Mouse (Mus musculus): ENCODE data around the gene Ltbp1.

The Ltbp1 gene

DNA sequence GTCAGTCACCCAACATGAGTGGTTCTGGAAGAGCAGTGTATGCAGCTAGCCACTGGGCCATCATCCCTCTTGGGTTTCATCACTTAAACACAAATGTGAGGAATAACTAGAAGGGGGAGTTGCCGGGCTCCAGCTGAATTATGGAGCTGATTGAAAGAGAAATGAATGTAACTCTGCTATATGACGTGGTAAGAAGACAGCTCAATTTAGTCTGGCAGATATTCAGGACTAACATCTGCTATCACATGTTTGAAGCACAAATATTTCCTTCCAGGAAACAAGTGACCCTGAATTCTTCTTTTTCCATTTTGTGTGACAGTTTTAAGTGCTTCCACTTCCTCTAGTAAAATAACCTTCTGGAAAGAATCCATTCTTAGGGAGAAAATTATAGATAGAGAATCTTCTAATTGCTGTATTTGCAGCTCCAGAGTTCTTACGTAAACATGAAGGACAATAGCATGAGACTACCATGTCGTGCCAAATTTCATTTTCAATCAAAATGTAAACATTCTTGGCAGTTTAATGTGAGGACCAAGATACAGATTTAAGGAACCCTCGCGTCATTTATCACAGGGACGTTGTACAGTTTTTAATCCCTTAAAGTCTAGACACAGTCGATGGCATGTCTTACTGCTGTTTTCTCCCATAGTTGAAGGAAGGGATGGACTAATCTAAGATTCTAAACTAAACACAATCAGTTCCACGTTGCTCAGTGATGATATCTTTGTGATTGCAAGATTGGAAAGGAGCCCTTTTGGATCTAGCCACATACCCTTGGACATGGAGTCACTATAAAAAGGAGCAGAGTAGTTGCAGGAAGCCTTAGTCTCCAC is 279.7 kb downstream of the Ltbp1 start:
- no peak for DNase-seq (ENCODE audit: extremely low read depth, low read depth)

DNA sequence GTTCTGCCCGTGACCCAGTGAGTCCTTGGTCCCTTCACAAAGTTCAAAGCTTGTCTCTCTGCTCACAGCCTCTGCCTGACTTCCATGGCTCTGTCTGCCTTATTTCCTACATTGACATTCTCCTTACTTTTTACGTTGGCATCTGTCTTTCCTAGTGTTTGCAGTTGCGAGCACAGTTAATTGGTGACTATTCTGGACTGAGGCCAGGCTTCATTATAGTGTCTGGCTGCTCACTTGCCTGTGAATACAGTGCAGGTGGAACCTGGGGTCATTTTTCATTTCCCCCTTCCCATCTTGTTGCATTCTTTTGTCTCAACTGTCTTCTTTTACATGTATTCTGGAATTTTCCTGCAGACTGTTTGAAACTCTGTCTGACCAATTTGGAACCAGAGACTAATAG is 287.6 kb downstream of the Ltbp1 start:
- DNase-seq (ENCODE audit: extremely low read depth, low read depth): no peak

DNA sequence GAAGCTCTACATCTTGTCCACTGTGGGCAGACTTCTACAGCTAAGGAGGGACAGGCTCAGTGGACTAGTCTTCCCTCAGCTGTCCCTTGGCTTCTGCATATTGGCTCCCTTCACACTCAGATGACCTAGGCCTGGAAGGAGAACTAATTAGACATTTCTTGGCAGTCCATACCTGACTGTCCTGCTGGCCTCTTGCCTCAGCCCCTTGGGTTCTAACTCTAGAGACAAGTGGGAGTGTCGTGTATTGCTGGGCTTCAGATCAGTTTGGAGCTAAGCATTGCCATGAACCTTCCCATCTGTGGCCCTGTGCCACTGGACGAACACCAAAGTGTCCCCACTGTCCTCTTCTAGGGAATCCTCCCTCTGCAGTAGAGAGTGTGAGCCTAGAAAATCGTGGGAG is 288.4 kb downstream of the Ltbp1 start:
- no peak for DNase-seq (ENCODE audit: extremely low read depth, low read depth)

DNA sequence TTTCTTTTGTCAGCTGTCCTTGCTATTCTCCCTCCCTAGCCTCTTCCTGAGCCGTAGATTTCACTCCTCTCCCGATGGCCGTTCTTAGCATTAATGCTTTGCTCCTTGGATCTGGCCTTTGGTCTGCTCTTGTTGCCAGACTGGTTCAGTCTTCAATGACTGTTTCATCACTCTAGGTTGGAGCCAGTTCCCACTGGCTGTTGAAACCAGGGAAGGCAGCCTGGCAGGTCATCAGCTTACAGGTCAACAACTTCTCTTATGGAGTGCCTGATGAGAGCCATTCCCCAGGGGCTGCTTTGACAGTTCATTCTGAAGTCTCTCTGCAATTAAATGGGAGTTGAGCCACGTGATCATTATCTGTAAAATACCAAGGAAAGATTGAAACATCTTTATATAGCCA is 295.5 kb downstream of the Ltbp1 start:
- no peak for DNase-seq (ENCODE audit: extremely low read depth, low read depth)

DNA sequence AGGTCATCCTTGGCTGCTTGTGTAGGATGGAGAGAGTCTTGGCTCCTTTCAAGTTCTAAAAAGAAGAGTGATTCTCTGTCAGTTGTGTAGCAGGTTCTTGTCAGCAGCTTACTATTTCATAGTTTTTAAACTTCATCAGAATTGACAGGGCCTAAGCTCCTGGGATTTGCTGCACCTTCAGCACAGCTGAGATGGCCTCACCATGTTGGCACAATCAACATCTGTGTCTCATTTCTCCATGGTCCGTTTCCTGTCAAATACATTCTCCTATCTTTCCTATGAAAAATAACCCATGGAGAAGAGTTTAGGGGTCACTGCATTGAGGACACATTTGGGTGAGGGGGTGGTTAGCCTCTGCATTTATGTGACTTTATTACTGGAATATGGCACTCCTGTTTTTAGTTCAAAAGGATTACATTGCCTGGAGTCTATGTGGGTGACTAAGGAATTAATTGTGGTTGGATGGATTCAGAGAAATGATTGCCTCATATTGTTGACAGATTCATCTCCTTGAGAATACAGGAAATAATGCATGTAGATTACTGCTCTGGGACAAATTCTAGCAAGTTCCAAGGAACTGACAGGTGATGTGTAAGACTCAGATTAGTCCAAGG is 299.5 kb downstream of the Ltbp1 start:
- no peak for DNase-seq (ENCODE audit: extremely low read depth, low read depth)

DNA sequence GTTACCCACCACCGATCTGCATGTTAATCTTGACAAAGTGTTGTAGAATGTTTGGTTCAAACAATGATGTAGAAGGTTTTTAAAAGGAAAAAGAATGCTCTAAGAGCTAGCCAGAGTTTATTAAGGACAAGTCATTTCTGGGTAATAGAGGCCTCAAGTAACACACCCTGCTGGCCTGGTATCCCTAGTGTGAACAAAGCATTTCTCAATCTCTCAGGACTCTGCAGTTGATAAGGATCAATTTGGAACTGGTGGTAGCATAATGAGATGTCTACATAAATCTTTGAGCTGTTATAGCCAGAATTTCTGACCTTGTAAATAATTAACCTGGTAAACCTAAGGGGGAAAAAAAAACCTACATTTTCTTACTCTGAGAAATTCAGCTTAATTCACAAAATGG is 300.3 kb downstream of the Ltbp1 start:
- no peak for DNase-seq (ENCODE audit: extremely low read depth, low read depth)

DNA sequence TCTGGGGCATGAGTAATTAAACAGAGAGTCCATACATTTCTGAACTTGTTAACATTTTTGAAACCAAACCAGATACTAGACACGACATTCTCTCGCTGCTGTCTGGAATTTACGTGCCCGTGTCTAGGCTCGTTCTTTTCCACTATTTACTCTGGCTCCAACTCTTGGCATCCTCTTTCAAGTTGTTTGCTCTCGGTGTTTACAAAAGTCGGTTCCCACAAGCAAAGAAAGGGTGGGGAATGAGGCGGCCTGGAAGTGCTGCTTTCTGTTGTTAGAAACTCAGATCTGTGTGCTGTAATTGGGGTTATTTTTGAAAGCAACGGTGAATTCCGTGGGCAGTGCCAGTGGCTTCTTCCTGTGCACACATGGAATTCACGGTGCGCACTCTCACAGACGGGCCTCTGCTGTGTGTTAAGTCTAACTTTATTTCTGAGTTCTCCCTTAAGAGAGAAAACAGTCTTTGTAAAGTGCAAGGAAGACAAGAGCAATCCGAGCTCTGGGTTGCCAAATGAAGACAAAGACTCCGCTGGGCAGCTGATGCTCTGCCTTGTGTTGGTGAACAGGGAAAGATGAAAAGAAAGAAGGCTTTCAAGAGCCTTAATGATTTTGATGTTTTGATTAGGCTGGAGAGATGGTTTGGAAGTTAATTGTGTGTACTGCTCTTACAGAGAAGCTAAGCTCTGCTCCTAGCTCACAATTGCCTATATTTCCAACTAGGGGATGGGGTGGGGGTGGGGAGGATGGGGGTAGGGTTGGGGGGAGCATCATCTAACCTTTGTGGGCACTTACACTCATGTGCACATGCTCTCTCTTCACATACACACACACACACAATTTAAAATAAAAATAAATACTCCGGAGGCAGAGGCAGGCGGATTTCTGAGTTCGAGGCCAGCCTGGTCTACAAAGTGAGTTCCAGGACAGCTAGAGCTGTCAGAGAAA is 302.0 kb downstream of the Ltbp1 start:
- no peak for DNase-seq (ENCODE audit: extremely low read depth, low read depth)

DNA sequence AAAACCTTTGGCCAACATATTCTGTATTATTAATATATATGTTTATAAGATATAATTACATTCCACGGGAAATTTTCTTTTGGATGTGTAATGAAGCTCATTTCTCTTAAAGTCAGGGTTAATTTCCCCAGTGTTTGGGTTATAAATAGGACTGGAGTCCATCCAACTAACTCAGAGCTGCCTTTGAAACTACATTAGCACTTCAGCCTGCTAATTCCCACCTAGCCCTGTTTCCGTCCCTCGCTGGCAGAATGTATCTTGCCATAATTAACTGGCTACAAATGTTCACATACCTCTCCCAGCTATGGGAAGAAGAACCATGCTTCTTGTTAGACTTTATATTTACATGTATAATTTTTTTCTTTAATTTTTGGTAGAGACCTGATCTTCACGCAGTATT is 311.7 kb downstream of the Ltbp1 start:
- no peak for DNase-seq (ENCODE audit: extremely low read depth, low read depth)

DNA sequence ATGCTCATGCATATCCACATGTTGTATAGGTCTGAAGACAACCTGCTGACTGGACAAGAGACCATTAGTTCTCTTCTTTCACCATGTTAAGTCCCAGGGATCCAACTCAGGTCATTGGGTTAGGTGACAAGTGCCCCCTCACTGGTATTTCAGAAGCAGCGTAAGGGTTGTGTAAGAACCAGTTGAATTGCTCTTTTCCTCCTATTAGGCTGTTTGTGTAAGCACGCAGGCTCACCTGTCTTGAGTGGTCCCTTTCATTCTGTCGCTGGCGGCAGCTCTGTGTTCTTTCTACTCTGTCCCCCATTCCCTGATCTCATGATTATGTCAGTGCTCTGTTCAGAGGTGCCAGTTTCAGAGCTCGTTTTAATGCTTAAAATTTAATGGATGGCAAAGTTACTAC is 317.9 kb downstream of the Ltbp1 start:
- DNase-seq (ENCODE audit: extremely low read depth, low read depth): no peak

DNA sequence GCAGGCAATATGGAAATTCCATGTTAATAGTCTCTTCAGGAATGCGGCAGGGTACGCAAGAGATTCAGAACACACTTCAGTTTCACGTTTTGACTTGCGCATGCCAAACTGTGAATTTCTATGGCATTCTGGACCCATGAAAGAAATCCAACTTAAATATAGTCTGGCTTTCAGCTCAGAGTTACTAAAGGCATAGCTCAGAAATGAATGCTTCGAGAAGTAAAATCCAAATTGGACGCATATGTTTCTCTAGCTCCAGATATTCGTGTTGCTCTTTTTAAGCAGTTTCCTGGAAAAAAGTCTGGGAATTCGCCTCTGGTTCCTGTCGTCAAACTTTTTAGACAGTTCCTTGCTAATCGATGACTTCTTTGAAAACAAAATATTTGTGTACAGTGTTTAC is 318.4 kb downstream of the Ltbp1 start:
- no peak for DNase-seq (ENCODE audit: extremely low read depth, low read depth)

DNA sequence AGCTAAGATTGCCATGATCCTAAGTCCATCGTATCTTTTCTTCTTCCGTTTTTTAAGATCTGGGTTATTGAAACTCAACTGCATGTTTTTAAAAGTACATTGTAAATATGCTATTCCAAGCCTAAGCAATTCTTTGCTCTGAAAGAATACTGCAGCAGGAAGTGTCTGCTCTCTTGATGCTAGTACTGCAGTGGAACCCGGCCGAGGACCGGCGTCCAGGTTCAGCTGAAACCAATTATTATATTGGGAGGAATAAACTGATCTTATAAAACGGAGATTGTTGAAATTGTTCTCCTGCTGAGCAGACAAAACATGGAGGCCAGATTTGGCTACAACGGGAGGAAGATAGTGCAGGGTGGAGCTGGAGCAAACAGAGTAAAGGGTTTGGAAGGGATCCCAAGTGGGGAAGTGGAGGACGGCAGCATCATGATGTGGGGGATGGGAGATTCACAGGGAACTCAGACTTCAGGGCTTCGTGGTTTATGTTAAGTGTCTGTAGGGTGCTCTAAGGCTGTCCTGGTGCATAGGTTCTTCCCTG is 322.8 kb downstream of the Ltbp1 start:
- no peak for DNase-seq (ENCODE audit: extremely low read depth, low read depth)

DNA sequence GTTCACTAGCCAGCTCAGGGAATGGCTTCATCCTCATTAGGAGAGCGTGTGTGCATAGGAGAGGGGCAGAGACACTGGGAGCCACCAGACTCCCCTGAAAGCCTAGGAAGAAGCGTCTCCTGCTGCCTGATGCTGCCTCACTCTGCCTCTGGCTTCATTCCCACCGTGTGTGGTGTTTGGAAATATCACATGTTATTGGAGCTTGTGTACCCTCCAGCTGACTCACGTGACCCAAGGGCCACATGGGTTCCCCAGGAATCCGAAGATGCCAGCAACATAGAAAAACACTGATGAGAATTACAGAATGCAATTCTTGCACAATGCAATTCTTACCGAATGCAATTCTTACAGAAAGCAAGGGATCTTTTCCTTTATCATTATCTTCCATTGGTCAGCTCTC is 325.0 kb downstream of the Ltbp1 start:
- no peak for DNase-seq (ENCODE audit: extremely low read depth, low read depth)

DNA sequence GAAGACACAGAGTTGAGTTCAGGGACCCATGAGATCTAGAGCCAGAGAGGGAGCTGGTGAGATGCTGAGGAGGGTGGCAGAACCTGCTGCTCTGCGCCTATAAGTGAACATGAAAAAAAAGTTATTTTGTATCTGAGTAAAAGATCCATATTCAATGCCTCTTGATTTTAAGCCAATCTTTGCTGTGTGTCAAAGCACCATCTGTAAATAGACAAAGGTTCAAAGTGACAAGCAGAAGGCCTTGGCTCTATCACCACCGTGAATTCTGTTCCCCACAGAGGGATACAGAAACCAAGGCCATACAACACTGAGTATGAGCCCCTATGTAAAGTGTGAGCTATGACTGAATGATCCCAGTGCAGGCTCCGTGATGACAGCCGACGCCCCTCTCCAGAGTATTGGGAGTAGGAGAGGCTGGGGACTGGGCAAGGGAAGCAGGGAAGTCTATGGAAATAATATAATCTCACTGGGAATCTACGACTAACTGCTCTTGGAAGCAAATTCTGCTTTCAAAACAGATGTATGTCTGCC is 326.1 kb downstream of the Ltbp1 start:
- no peak for DNase-seq (ENCODE audit: extremely low read depth, low read depth)

DNA sequence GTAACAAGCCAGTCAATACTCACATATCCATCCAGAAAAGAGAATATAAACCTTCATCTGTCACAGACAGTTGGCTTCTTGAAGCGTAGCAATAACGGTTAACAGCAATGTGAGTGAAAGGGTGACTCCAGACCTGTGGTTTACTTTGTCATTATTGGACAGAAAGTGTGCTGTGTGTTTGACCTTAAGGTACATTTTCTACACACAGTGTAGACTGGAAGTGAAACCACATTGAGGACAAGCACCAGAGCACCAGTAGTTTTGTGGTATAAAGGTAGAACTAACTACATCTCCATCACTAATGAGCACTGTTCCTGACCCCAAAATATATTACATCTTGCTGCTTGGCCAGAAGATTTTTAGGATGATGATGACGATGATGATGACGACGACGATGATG is 326.9 kb downstream of the Ltbp1 start:
- no peak for DNase-seq (ENCODE audit: extremely low read depth, low read depth)

DNA sequence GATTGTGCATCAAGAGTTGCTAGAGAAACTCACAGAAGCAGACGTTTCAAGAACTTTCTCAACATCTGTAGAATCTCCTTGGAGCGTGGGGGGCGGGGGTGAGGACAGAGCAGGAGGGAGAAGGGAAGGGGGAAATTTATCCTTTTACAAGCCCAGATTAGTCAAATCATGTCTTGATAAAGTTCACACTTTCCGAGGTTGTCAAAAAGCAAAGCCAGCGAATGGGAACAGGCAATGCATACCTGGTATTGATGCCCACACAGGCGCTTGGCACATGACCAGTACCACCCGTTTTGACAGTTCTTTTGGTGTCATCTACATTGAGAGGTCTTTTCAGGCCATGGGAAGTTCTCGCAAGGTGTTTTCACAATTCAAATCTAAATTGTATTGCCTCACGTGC is 327.6 kb downstream of the Ltbp1 start:
- no peak for DNase-seq (ENCODE audit: extremely low read depth, low read depth)

DNA sequence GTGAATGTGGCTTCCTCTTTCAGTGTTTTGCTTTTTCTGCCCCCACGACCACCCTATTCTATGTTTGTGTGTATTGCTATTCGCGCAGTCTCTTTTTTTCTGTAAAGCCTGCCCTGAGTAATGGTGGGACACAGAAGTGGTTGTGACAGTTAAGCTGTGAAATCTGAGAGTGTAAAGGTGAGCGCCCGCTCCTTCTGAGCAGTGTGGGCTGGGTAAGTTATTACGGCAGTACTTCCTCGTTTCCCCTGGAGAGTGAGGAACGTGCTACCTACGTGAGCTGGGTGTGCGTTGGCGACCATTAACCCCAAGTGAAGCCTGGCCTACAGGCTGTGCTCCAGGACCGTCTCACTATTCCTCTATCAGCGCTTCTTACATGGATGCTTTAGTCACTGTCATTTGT is 328.4 kb downstream of the Ltbp1 start:
- no peak for DNase-seq (ENCODE audit: extremely low read depth, low read depth)

DNA sequence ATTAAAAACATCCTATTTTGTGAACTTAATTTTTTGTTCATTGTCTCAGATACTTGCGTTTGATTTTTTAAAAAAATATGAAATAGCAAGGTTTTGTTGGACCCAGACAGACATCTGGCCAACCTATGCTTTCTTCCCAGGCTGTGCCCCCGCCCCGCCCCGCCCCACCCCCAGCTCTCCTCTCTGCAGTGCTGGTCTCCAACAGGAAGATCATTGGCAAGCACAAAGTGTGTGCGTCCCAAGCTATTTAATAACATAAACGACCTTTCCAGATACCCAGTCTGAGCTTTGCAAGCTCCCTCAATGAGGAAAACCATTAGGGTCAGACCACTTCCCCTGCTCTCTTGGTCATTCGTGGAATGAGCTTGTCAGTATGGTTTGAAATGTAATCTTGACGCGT is 330.3 kb downstream of the Ltbp1 start:
- DNase-seq (ENCODE audit: extremely low read depth, low read depth): no peak

DNA sequence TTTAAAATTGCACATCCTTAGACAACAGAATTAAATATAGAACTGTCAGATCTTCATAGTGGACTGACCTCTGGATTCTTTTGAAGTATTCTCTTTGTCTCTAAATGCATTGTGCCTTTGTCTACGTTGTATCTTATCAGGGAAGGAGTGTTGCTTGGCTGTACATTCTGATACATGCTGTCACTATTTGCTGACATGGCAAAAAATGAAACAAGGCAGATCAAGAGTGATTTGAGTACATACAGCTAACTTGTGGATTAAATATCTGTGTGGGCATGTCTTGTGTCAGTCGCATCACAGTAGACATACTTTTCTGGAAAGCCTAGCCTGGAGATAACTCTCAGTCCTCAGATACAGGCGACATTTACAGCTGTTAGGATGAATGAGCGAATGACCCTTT is 335.9 kb downstream of the Ltbp1 start:
- DNase-seq (ENCODE audit: extremely low read depth, low read depth): no peak

DNA sequence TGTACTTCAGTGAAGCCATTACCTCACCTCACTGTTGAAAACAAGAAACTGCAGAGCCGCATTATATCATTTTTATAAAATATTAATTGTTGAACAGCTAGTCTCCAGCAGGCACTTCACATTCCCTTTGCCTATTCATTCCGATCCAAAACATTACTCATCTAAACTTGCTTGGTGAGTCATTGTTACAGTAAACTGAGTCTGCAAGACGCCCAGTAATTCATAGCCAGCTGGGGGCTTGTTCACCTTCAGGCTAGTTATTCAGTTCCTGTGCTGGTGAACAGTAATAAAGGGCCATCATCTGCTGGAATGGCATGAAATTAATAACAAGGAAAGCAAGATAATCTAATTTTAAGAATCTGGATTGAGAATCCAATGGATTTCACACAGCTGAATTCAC is 339.7 kb downstream of the Ltbp1 start:
- DNase-seq (ENCODE audit: extremely low read depth, low read depth): no peak

DNA sequence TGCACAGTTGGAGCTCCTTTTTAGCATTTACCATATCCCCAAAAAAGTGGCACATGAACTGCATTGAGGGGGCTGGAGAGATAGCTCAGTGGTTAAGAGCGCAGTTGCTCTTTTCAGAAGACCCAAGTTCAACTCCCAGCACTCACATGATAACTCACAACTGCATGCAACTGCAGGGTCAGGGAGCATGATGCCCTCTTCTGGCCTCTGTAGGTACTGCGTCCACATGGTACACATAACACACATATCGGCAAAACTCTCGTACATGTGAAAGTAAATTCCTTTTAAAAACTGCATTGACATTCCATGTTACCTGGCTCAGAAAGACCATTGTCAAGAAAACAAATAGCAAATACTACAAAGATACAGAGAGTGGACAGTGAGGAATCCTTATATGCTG is 342.0 kb downstream of the Ltbp1 start:
- DNase-seq (ENCODE audit: extremely low read depth, low read depth): no peak

DNA sequence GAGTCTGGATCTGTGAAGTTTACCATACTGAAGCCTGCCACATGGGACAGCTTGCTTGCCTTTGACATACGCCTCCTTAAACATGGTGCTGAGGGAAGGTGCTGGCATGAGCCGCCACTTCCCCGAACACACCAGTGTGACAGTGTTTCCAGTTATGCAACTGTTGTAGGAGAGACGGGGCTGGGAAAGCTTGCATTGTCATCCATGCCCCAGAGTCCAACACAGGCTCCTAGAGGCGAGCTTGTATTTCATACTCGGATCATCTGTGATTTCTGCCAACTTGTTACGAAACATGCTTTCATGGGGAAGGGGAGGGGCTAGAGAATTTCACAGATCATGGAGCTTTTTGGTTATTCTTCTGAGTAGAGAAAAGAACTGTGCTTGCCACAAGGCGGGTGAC is 343.7 kb downstream of the Ltbp1 start:
- DNase-seq (ENCODE audit: extremely low read depth, low read depth): no peak

DNA sequence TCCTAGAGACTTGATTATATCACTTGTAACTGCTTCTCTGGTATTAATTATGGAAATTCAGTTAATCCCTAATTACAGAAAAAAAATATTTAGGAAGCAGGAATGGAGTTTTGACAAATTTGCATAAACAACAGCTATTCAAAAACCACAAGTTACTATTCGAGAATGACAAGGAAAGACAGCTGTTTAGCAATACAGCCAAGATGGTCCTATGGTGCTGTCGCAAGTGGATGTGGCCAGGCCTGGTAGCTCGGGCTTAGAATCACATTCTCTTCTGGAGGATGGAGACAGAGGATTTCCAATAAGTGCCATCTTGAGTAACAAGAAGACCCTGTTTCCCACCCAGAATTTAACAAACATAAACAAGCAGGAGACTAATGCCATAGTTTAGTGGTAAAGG is 344.2 kb downstream of the Ltbp1 start:
- no peak for DNase-seq (ENCODE audit: extremely low read depth, low read depth)
